Mouse (Mus musculus) hindbrain, embryonic 13.5 days (tissue): ENCODE data around the gene Ankrd35. TPM values are rescaled to one million over a fixed set of nuclear protein-coding genes. Genes with fewer than 3 reads are reported as not detected.

Experiments used
- ATAC-seq: fragments of 200-750 bp; cut with Nextera tagmentation; 2 replicates; pipeline ENCODE4 v1.8.0; 2017; ENCODE audit warnings: moderate TSS enrichment; ENCODE audit not compliant: low FRiP score
- H3K27ac ChIP-seq: fragments of 300-500 bp; sonication (generic); 2 replicates; pipeline ENCODE4 v1.5.1; 2015; ENCODE audit warnings: inconsistent platforms, mild to moderate bottlenecking, moderate library complexity
- H3K27me3 ChIP-seq: fragments of 300-500 bp; sonication (generic); 2 replicates; pipeline ENCODE4 v1.6.1; 2015; ENCODE audit warnings: mild to moderate bottlenecking, inconsistent platforms
- H3K36me3 ChIP-seq: fragments of 300-500 bp; sonication (generic); 2 replicates; pipeline ENCODE4 v1.6.1; 2015; ENCODE audit warnings: mild to moderate bottlenecking, inconsistent platforms
- H3K4me1 ChIP-seq: fragments of 300-500 bp; sonication (generic); replicated peaks from 2 replicates; pipeline ENCODE4 v1.6.1; 2015; ENCODE audit warnings: inconsistent platforms
- H3K4me2 ChIP-seq: fragments of 300-500 bp; sonication (generic); 2 replicates; pipeline ENCODE4 v1.6.1; 2015; ENCODE audit warnings: inconsistent platforms, mild to moderate bottlenecking, moderate library complexity
- H3K4me3 ChIP-seq: fragments of 300-500 bp; sonication (generic); 2 replicates; pipeline ENCODE4 v1.5.1; 2015; ENCODE audit warnings: mild to moderate bottlenecking, inconsistent platforms
- H3K9ac ChIP-seq: fragments of 300-500 bp; sonication (generic); 2 replicates; pipeline ENCODE4 v1.6.1; 2015; ENCODE audit warnings: mild to moderate bottlenecking, inconsistent platforms
- H3K9me3 ChIP-seq: fragments of 300-500 bp; sonication (generic); 2 replicates; pipeline ENCODE4 v1.6.1; 2016; ENCODE audit warnings: inconsistent platforms
- WGBS: fragments of 180-500 bp; shearing (Covaris S2); methylation state at CpG from one replicate; pipeline ENCODE4 v1.1.7; 2015; 5-methylcytosine and 5-hydroxymethylcytosine counted together
- polyA plus RNA-seq: library from polyadenylated mRNA; unstranded; fragments of >200 nt; fragmentation: Nextera tagmentation; extraction: Ambion mirVana; gene quantifications from 2 replicates; pipeline ENCODE4 v1.2.1, GENCODE M21; 2015

Ankrd35 gene
- polyA plus RNA-seq = 0.84 and 0.89 TPM in 2 replicates

- Histone ChIP-seq H3K9me3 (no peaks in the 10 kb centered on the region), H3K4me1 (peaks cover 2% of the 10 kb centered on the region; the same call in 1 of the 2 replicates), H3K36me3 (no peaks in the 10 kb centered on the region), H3K4me2 (peak within 1 kb of the TSS; percentile 70), H3K27me3 (peaks cover 20% of the 10 kb centered on the region), H3K4me3 (peak within 1 kb of the TSS; percentile 46), H3K27ac (no peak within 1 kb of the TSS), H3K9ac (peak within 1 kb of the TSS; percentile 59; the same call in 1 of the 2 replicates)
- ATAC-seq = peak; percentile 90
- 5% methylated on average over 35 of the region's 35 CpGs for WGBS
Observed at GRCm38 (mm10) chr3:96669727-96670468, at the start of gene Ankrd35. TSS of gene Ankrd35 (plus strand) at chr3:96670131.

DNA sequence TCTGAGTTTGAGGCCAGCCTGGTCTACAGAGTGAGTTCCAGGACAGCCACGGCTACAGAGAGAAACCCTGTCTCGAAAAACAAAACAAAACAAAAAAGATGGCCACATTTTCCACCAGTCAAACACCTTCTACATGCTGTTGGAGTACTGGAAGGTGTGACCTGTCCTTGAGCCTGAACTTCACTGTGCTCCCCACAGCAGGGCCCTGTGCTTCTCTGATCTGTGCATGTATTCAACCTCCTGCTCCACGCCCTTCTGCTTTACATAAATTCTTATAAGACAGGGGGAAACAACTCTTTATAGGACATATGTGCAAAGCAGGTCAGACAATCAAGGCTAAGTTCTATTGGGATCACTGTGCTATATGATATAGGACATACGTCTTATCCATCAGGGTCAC, 46.7 kb upstream of the Ankrd35 start:
- peaks cover 68% of the 10 kb centered on the region for H3K36me3 ChIP-seq
- ATAC-seq = no peak
- no peak overlapping the region for H3K27ac ChIP-seq

DNA sequence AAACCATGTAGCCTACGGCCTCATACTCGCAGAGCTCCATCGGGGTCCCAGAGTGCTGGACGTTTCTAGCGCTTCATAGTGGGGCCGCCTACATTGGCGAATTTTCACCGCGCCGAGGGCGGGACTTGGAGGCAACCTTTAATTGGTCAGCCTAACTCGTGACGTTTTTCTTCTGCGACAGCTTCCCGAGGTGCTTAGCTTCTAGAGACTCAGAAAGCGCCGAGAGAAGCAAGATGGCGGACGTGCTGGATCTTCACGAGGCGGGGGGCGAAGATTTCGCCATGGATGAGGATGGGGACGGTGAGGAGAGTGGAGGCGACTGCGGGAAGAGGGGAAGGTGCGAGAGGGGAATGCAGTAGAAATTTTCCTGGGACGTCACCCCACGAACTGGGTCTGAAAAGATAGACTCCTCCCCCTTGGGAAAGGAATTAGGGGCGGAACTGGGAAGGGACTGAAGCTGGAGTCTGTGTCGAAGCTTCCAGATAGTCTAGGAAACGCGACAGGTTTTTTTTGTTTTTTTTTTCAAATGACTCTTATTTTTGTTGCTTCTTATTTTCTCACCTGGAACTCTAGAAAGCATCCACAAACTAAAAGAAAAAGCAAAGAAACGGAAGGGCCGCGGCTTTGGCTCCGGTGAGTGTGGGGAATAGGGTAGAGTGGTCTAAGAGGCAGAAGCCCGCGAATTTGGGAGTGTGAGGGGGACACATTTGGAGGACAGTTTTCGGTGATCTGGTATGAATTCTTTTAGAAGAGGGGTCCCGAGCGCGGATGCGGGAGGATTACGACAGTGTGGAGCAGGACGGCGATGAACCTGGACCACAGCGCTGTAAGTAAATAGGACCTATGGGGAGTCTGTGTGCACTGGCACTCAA, 40.0 kb upstream of the Ankrd35 start, which contains the start of gene Rbm8a:
TSS of gene Rbm8a (plus strand) at position 205 of the 872 bp plus-strand sequence.
- peaks cover 27% of the 10 kb centered on the region for H3K4me1 ChIP-seq
- peak; percentile 94 for ATAC-seq
- H3K36me3 ChIP-seq = peaks cover 37% of the 10 kb centered on the region
- peak within 1 kb of the TSS; percentile 82 for H3K4me2 ChIP-seq
- peak within 1 kb of the TSS; percentile 82 for H3K27ac ChIP-seq
- peak within 1 kb of the TSS; percentile 84 for H3K9ac ChIP-seq
- H3K27me3 ChIP-seq = no peaks in the 10 kb centered on the region
- WGBS = under 1% methylated on average over 48 of the region's 48 CpGs
- no peaks in the 10 kb centered on the region for H3K9me3 ChIP-seq
- peak within 1 kb of the TSS; percentile 64 for H3K4me3 ChIP-seq

More for the DNA sequence above, 46.7 kb upstream of the Ankrd35 start:
- WGBS = 94% methylated on average over 4 of the region's 4 CpGs
- Histone ChIP-seq H3K27me3 (no peaks in the 10 kb centered on the region), H3K9ac (no peak overlapping the region), H3K4me3 (no peak overlapping the region), H3K4me2 (no peak overlapping the region), H3K9me3 (no peaks in the 10 kb centered on the region), H3K4me1 (no peaks in the 10 kb centered on the region)

DNA sequence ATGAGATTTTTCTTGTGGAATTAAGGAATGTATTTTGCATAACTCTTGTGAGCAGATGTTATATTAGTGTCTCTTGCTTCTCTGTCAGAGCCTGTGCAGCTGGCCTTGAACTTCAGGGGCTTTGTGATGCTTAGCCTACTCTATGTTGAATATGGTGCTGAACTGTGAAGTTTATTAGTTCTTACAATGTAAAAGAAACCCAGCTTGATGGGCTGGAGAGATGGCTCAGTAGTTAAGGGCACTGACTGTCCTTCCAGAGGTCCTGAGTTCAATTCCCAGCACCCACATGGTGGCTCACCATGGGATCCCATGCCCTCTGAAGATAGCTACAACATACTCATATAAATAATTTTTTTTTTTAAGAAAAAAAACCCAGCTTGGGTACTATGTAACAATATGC, 37.9 kb upstream of the Ankrd35 start:
- no peak for ATAC-seq
- H3K4me2 ChIP-seq = no peak overlapping the region

DNA sequence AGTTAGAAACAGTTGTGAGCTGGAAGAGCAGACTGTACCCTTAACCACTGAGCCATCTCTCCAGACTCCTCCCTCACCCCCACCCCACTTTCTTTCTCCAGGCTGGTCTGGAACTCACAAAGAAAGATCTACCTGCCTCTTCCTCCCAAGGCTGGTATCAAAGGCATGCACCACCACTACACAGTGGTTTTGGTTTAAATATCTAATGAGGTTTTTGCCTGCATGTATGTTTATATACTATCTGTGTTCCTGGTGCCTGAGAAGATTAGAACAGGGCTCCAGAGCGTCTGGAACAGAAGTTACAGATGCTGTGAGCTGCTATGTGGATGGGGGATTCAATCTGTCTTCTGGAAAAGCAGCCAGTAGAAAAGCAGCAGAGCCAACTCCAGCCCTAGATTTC, 35.9 kb upstream of the Ankrd35 start:
- WGBS = 74% methylated on average over 1 of the region's 1 CpGs
- ATAC-seq = no peak
- no peak overlapping the region for H3K27ac ChIP-seq
- H3K4me3 ChIP-seq = no peak overlapping the region
- H3K4me1 ChIP-seq = peaks cover 37% of the 10 kb centered on the region
- H3K4me2 ChIP-seq = no peak overlapping the region
- no peaks in the 10 kb centered on the region for H3K27me3 ChIP-seq
- H3K36me3 ChIP-seq = peaks cover 41% of the 10 kb centered on the region
- no peaks in the 10 kb centered on the region for H3K9me3 ChIP-seq
- H3K9ac ChIP-seq = no peak overlapping the region

More for the DNA sequence above, 37.9 kb upstream of the Ankrd35 start:
- no peaks in the 10 kb centered on the region for H3K27me3 ChIP-seq
- no peaks in the 10 kb centered on the region for H3K9me3 ChIP-seq
- H3K36me3 ChIP-seq = peaks cover 24% of the 10 kb centered on the region
- H3K27ac ChIP-seq = no peak overlapping the region
- no peak overlapping the region for H3K4me3 ChIP-seq
- peaks cover 41% of the 10 kb centered on the region for H3K4me1 ChIP-seq
- no peak overlapping the region for H3K9ac ChIP-seq

DNA sequence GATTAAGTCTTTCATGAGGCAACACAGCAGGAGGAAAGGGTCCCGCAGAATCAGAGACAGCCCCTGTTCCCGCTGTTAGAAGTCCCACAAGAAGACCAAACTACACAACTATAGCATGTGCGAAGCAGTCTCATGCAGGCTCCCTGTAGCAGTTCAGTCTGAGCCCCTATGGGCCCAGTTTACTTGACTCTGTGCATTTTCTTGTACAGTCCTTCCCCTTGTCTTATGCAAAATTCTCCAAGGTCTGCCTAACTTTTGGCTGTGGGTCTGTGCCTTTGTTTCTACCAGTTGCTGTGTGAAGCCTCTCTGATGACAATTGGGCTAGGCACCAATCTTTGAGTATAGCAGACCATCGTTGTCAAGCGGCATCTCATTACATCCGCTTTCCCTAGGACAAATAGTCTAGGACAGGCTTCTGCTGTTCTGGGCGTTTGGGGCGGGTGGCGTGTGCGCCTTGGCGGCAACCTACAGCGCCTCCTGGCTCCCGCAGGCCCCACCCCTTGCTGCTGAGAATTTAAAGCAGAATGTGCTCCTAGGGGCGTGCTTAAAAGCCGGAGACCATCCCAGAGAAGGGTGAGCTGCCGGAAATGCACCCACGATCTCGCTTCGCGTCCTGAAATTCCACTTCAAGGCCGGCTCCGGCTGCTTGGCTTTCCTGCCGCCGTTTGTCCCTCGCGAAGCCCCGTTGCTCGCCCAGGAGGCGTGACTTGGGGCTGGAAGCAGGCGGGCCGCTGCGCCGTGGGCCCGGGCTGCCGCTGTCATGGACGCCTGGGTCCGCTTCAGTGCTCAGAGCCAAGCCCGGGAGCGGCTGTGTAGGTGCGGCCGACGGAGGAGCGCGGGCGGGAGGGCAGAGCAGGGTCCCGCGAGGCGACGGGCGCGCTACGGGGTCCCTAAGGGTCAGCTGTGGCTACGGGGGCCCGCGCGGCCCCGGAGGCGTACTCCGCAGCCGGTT, 34.7 kb upstream of the Ankrd35 start, which contains the start of the genes Pex11b and Gm42957:
TSS of gene Pex11b (plus strand) at position 449 of the 952 bp plus-strand sequence.
TSS of gene Gm42957 (plus strand) at position 547 of the 952 bp plus-strand sequence.
- no peaks in the 10 kb centered on the region for H3K27me3 ChIP-seq
- peak within 1 kb of the TSS; percentile 91 for H3K4me2 ChIP-seq
- H3K4me1 ChIP-seq = peaks cover 32% of the 10 kb centered on the region
- peak within 1 kb of the TSS; percentile 90 for H3K4me3 ChIP-seq
- H3K36me3 ChIP-seq = peaks cover 52% of the 10 kb centered on the region
- 2% methylated on average over 56 of the region's 60 CpGs for WGBS
- peak within 1 kb of the TSS; percentile 92 for H3K27ac ChIP-seq
- H3K9me3 ChIP-seq = no peaks in the 10 kb centered on the region
- peak; percentile 89 for ATAC-seq
- H3K9ac ChIP-seq = peak within 1 kb of the TSS; percentile 96

DNA sequence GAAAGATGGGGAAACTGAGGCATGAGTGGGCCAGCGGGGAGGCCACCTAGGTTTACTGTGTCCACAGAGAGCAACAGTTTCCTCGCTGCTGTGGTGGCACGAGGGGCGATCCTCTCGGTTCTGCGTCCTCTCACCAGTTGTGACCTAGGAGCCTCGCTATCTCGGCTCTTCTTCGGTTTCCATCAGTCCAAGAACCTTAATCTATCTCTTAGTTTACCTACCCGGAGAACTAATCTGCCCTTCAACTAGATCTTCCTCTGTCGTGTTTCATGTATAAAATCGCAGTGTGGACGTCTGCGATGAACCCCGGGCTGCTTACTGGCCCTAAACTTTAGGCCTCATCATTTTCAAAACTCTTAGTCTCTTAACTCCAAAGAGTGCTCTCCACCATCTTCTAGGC, 34.0 kb upstream of the Ankrd35 start:
- H3K4me3 ChIP-seq = peak overlapping the region; percentile 90
- no peaks in the 10 kb centered on the region for H3K9me3 ChIP-seq
- H3K27me3 ChIP-seq = no peaks in the 10 kb centered on the region
- H3K4me1 ChIP-seq = peaks cover 25% of the 10 kb centered on the region
- H3K4me2 ChIP-seq = peak overlapping the region; percentile 91
- WGBS = 12% methylated on average over 15 of the region's 15 CpGs
- peak overlapping the region; percentile 92 for H3K27ac ChIP-seq
- peaks cover 52% of the 10 kb centered on the region for H3K36me3 ChIP-seq
- peak; percentile 58 for ATAC-seq
- peak overlapping the region; percentile 96 for H3K9ac ChIP-seq

DNA sequence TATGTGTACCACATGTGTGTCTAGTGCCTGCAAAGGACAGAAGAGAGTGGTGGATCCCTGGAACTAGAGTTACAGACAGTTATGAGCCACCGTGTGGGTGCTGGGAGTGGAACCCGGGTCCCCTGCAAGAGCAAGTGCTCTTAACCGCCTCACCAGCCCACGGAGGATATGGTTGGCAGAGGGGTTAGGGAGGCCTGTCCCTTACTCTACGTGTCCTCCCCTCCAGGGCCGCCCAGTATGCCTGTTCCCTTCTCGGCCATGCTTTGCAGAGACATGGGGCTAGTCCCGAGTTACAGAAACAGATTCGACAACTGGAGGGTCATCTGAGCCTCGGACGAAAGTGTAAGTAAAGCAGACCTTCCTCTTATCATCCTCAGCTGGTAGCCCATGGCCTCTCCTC, 33.5 kb upstream of the Ankrd35 start:
- Histone ChIP-seq H3K27me3 (no peaks in the 10 kb centered on the region), H3K4me1 (peaks cover 21% of the 10 kb centered on the region), H3K36me3 (peaks cover 52% of the 10 kb centered on the region), H3K4me2 (peak overlapping the region; percentile 91), H3K27ac (no peak overlapping the region), H3K9me3 (no peaks in the 10 kb centered on the region), H3K9ac (peak overlapping the region; percentile 96; the same call in 1 of the 2 replicates), H3K4me3 (peak overlapping the region; percentile 90)
- ATAC-seq = no peak
- 70% methylated on average over 11 of the region's 11 CpGs for WGBS

DNA sequence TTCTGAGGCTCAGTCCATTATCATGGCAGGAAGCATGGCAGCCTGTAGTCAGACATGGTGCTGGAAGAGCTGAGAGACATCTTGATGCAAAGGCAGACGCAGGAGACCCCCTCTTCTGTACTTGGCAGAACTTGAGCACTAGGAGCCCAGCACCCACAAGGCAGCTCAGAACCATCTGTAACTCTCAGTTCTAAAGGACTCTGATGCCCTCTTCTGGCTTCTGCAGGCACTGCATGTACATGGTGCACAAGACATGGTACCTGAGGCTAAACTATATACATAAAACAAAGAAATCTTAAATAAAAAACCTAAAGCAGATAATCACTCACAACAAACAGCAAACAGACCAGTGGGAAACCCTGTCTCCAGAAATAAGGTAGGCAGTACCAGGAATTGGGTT, 30.7 kb upstream of the Ankrd35 start:
- peaks cover 53% of the 10 kb centered on the region for H3K36me3 ChIP-seq
- 75% methylated on average over 1 of the region's 1 CpGs for WGBS
- H3K4me1 ChIP-seq = peaks cover 21% of the 10 kb centered on the region
- H3K27me3 ChIP-seq = no peaks in the 10 kb centered on the region
- ATAC-seq = no peak
- no peak overlapping the region for H3K9ac ChIP-seq
- H3K4me2 ChIP-seq = no peak overlapping the region
- no peak overlapping the region for H3K27ac ChIP-seq
- H3K9me3 ChIP-seq = no peaks in the 10 kb centered on the region
- no peak overlapping the region for H3K4me3 ChIP-seq

DNA sequence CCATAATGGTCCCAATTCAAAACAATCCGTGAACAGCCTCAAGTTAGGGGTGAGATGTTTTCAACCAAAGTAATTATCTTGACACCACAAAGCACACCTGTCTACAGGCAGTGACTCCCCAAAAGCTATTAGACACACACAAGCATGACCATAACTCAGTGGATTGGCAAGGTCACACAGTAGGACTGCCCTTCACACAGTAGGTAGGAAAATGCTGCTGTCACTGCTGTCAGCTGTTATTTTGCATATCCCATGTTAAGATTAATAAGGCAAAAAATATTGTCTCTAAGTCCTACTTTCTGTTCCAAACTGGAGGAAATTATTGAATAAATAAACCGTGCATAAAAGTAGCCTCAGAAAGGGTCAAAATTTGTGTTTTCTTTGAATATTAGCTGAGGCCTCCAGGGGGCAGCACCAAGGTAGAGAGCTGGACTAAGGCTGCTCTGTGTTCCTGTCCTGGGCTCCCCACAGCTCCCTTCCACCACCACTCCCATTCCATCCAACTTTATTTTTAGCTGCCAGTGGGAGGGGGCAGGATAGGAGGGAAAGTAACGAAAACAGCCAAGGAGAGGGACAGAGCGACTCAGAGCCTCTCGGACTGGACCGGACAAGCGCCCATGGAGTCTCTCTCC, 24.8 kb upstream of the Ankrd35 start, which contains the start of gene Itga10:
TSS of gene Itga10 (plus strand) at position 567 of the 632 bp plus-strand sequence.
- Histone ChIP-seq H3K4me2 (no peak within 1 kb of the TSS), H3K4me1 (no peaks in the 10 kb centered on the region), H3K4me3 (no peak within 1 kb of the TSS), H3K9me3 (no peaks in the 10 kb centered on the region), H3K36me3 (peaks cover 53% of the 10 kb centered on the region), H3K27ac (no peak within 1 kb of the TSS), H3K9ac (no peak within 1 kb of the TSS), H3K27me3 (no peaks in the 10 kb centered on the region)
- 68% methylated on average over 7 of the region's 7 CpGs for WGBS
- no peak for ATAC-seq

- H3K9me3 ChIP-seq = no peaks in the 10 kb centered on the region
- peaks cover 45% of the 10 kb centered on the region for H3K36me3 ChIP-seq
- 75% methylated on average over 3 of the region's 3 CpGs for WGBS
- ATAC-seq = no peak
- no peak overlapping the region for H3K4me2 ChIP-seq
- no peak overlapping the region for H3K27ac ChIP-seq
- no peak overlapping the region for H3K9ac ChIP-seq
- H3K4me3 ChIP-seq = no peak overlapping the region
- no peaks in the 10 kb centered on the region for H3K27me3 ChIP-seq
- H3K4me1 ChIP-seq = no peaks in the 10 kb centered on the region
Observed at GRCm38 (mm10) chr3:96647365-96647764, 22.6 kb upstream of the Ankrd35 start.
